ENCODE assay signal across 8 mouse cellular contexts in genomic region chr4:45010806-45011415, GRCm38 (mm10). TPM values are rescaled to one million over a fixed set of nuclear protein-coding genes. Genes with fewer than 3 reads are reported as not detected.
DNase-seq lines count a peak whose midpoint lies in the region; ATAC-seq and TF ChIP-seq lines count a peak whose summit lies in the region.

No protein-coding gene starts in this region.

- no peaks in the 10 kb centered on the region for H3K9me3 ChIP-seq in neural tube, embryonic 11.5 days (ENCODE audit: control insufficient read depth, low read length)
- no peaks in the 10 kb centered on the region for H3K9me3 ChIP-seq in embryonic facial prominence, embryonic 10.5 days
- H3K9me3 ChIP-seq in intestine, postnatal 0 days (ENCODE audit: control insufficient read depth) = no peaks in the 10 kb centered on the region

- no peak for TF ChIP-seq CTCF in intestine, postnatal 0 days (IDR thresholded peaks at IDR 0.05; ENCODE audit: low read depth)

- peak overlapping the region; percentile 70 for H3K4me3 ChIP-seq in neural tube, embryonic 11.5 days (ENCODE audit: low read depth, low read length)
- H3K4me3 ChIP-seq in embryonic facial prominence, embryonic 10.5 days = peak overlapping the region; percentile 74
- H3K4me3 ChIP-seq in intestine, postnatal 0 days (ENCODE audit: low read depth, low read length) = peak overlapping the region; percentile 87

- H3K27ac ChIP-seq in neural tube, embryonic 11.5 days (ENCODE audit: low read depth, low read length) = peak overlapping the region; percentile 90; the same call in 1 of the 2 replicates
- H3K27ac ChIP-seq in embryonic facial prominence, embryonic 10.5 days (replicated peaks) = peak overlapping the region; percentile 93
- peak overlapping the region; percentile 17; the same call in 1 of the 2 replicates for H3K27ac ChIP-seq in intestine, postnatal 0 days (ENCODE audit: low read depth, low read length)

- peak overlapping the region; percentile 81 for H3K9ac ChIP-seq in neural tube, embryonic 11.5 days (ENCODE audit: low read length)
- peak overlapping the region; percentile 65 for H3K9ac ChIP-seq in intestine, postnatal 0 days (ENCODE audit: low read depth, low read length)

- no peak for ATAC-seq in neural tube, embryonic 11.5 days (ENCODE audit: insufficient read depth, low FRiP score, low TSS enrichment)
- ATAC-seq in intestine, postnatal 0 days = no peak
- ATAC-seq in monocyte, adult 5-6 weeks (replicated peaks; ENCODE audit: insufficient number of reproducible peaks, low FRiP score, low TSS enrichment, poor library complexity, severe bottlenecking) = no peak

- H3K36me3 ChIP-seq in neural tube, embryonic 11.5 days (ENCODE audit: control insufficient read depth, insufficient read depth, low read length) = no peaks in the 10 kb centered on the region
- peaks cover 9% of the 10 kb centered on the region for H3K36me3 ChIP-seq in embryonic facial prominence, embryonic 10.5 days (replicated peaks)
- H3K36me3 ChIP-seq in intestine, postnatal 0 days (ENCODE audit: control insufficient read depth, insufficient read depth) = no peaks in the 10 kb centered on the region

- no peaks in the 10 kb centered on the region for H3K27me3 ChIP-seq in neural tube, embryonic 11.5 days (ENCODE audit: control insufficient read depth, insufficient read depth, low read length)
- no peaks in the 10 kb centered on the region for H3K27me3 ChIP-seq in embryonic facial prominence, embryonic 10.5 days (replicated peaks; ENCODE audit: low read depth, poor library complexity, severe bottlenecking)
- H3K27me3 ChIP-seq in intestine, postnatal 0 days (replicated peaks; ENCODE audit: control insufficient read depth, insufficient read depth, low read length) = no peaks in the 10 kb centered on the region

- 14% methylated on average over 11 of the region's 11 CpGs for WGBS in neural tube, embryonic 11.5 days
- 13% methylated on average over 11 of the region's 11 CpGs for WGBS in embryonic facial prominence, embryonic 10.5 days
- WGBS in intestine, postnatal 0 days = 5% methylated on average over 11 of the region's 11 CpGs

- H3K4me1 ChIP-seq in neural tube, embryonic 11.5 days (ENCODE audit: control insufficient read depth, insufficient read depth, low read length) = peaks cover 16% of the 10 kb centered on the region
- H3K4me1 ChIP-seq in embryonic facial prominence, embryonic 10.5 days = peaks cover 24% of the 10 kb centered on the region
- H3K4me1 ChIP-seq in intestine, postnatal 0 days (replicated peaks; ENCODE audit: control insufficient read depth, insufficient read depth, low read length) = 0 out of 2 replicates have a peak, but pooled peaks cover 5% of the 10 kb centered on the region

- peak overlapping the region; percentile 48 for H3K4me2 ChIP-seq in neural tube, embryonic 11.5 days (ENCODE audit: low read depth)
- peak overlapping the region; percentile 80 for H3K4me2 ChIP-seq in intestine, postnatal 0 days (replicated peaks; ENCODE audit: low read depth)

- no peak for DNase-seq in neural tube, embryonic 11.5 days (ENCODE audit: low spot score)
- DNase-seq in neural tube, embryonic 10.5 days (ENCODE audit: extremely low spot score, low spot score) = no peak
- DNase-seq in embryonic facial prominence, embryonic 10.5 days (ENCODE audit: low spot score) = no peak
- DNase-seq in lung, postnatal 10 days = peak; percentile 26
- no peak for DNase-seq in yolk sac, embryonic 10.5 days (ENCODE audit: low spot score)
- DNase-seq in layer of hippocampus, adult 11-12 months (ENCODE audit: low spot score) = no peak

RNA-seq across cellular contexts. Expression of gene Zbtb5, which starts 1.3 kb away (rescaled TPM):
- 43.6 and 46.1 TPM in 2 replicates for polyA plus RNA-seq in neural tube, embryonic 11.5 days (2014; fragmentation: Nextera tagmentation; extraction: Ambion mirVana)
- 37.8 and 40.0 TPM in 2 replicates for polyA plus RNA-seq in embryonic facial prominence, embryonic 10.5 days (2016; fragmentation: Nextera tagmentation; extraction: Ambion mirVana)
- polyA plus RNA-seq in intestine, postnatal 0 days (2015; fragmentation: Nextera tagmentation; extraction: Ambion mirVana) = 8.5 TPM in 2 replicates
- total RNA-seq in monocyte, adult 5-6 weeks (2017) = 8.4 to 16.8 TPM (median 14.3 TPM) in 3 replicates

RNA-seq across cellular contexts. Expression of gene Polr1e, which starts 7.5 kb away (rescaled TPM):
- 51.6 and 56.7 TPM in 2 replicates for polyA plus RNA-seq in neural tube, embryonic 11.5 days (2014; fragmentation: Nextera tagmentation; extraction: Ambion mirVana)
- 59.8 and 72.3 TPM in 2 replicates for polyA plus RNA-seq in embryonic facial prominence, embryonic 10.5 days (2016; fragmentation: Nextera tagmentation; extraction: Ambion mirVana)
- polyA plus RNA-seq in intestine, postnatal 0 days (2015; fragmentation: Nextera tagmentation; extraction: Ambion mirVana) = 11.4 and 13.7 TPM in 2 replicates
- 18.7 to 27.2 TPM (median 21.9 TPM) in 3 replicates for total RNA-seq in monocyte, adult 5-6 weeks (2017)

RNA-seq across cellular contexts. Expression of gene Grhpr, which starts 29.7 kb away (rescaled TPM):
- 44.7 and 45.7 TPM in 2 replicates for polyA plus RNA-seq in neural tube, embryonic 11.5 days (2014; fragmentation: Nextera tagmentation; extraction: Ambion mirVana)
- polyA plus RNA-seq in embryonic facial prominence, embryonic 10.5 days (2016; fragmentation: Nextera tagmentation; extraction: Ambion mirVana) = 57.8 and 69.1 TPM in 2 replicates
- polyA plus RNA-seq in intestine, postnatal 0 days (2015; fragmentation: Nextera tagmentation; extraction: Ambion mirVana) = 121 and 133 TPM in 2 replicates
- 1.6 to 6.3 TPM (median 5.0 TPM) in 3 replicates for total RNA-seq in monocyte, adult 5-6 weeks (2017)

Comparison
In these comparisons a context has a peak if more than half of its experiments do, and no peak if none do; other contexts are left out.
1. H3K27ac ChIP-seq: peak in every context shown above with its lines; median percentile 93 in embryonic facial prominence, embryonic 10.5 days; 90 in neural tube, embryonic 11.5 days; 17 in intestine, postnatal 0 days.